Mouse (Mus musculus): ENCODE results near the gene Pcyt1b.

The Pcyt1b gene

DNA sequence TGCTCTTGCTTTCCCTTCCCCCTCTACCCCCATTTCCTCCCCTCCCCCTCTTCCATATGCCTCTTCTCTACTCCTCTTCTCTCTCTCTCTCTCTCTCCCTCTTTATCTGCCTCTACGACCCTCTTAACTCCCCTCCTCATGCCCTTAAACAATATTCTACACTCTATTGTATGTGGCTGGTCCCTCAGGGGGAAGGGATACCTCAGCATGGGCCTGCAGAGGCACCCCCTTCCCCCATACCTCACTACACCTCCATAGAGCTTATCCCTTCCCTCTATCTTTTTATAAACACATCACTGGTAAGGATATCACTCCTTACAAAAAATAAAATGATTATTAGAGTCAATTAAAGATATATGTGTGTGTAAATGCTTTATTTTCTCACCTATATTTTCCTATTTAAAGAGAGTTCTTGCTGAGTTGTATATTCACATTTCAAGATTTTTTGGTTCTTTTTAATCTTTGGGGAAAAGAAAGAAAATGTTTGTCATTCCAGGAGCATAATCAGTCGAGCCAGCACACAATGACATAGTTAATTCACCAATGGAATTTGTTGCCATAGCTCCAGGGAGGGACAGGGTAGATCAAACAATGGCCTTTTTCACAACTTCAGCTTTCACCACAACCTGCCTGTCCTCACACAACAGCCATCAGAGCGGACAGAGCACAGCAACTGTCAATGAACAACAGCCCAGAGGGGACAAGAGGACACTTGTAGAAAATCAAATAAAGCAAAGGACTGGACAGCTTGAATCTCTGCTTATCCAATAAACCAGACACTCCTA, at the start of gene Pcyt1b:
Pcyt1b (plus strand) TSS at position 646 of the 785 bp plus-strand sequence.
- DNase-seq (ENCODE audit: low spot score in 2 of 2): no peak

DNA sequence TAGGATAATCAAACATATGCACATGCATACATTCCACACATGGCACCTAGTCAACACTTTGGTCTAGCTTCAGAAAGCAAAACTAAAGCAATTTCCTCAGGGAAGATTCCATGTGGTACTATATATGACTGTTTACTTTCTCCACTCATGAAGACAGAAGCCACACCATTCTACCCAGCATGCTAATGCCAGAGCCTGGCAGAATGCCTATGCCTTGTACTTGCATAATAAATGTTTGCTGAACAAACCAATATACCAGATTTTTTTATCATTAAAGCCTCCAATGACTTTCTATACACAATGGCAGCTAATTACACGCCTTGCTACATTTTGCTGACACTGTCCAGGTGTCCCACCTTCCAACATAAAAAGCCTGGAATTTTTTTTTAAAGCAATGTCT, 24.4 kb upstream of the Pcyt1b start:
- DNase-seq (ENCODE audit: low spot score in 2 of 2): no peak

DNA sequence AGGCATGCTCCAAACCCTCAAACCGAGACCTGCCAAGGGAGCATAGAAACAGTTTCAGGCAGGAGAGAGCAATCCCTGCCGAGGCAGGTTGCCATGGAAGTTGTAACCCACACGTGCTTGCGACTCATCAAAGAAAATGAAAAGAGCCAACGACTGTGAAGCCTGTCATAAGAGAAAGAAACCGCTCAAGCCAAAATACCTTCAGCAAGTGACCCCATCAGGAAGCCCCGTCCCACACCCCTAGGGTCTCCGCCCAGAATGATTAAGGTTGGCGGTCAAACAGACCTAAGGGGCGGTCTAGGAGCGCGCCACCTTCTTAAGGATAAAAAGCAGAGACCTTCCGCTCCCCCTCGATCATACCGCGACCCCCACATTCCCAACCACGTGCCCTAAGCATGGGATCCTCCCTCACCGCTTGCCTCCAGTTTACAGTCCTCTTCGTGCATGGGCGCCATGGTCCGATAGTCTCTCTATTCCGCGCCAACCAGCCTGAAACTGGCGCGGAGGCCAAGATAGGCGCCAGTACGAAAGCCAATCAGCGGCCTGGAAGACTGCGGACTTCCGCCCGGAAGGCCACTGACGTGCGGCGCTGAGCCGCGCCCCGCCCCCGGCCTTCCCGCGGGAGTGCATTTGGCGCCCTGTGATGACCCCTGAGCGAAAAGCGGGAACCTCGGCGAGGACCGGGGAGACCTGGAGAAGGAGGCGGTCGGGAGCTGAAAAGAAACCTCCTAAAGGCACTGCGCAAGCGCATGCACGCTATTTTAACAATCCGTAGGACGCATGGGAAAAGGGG, 22.8 kb upstream of the Pcyt1b start, which contains the start of gene Pola1:
Pola1 (minus strand) TSS at position 499 of the 793 bp plus-strand sequence.
- peak; percentile 74 to 75 for DNase-seq (ENCODE audit: low spot score in 2 of 2)

DNA sequence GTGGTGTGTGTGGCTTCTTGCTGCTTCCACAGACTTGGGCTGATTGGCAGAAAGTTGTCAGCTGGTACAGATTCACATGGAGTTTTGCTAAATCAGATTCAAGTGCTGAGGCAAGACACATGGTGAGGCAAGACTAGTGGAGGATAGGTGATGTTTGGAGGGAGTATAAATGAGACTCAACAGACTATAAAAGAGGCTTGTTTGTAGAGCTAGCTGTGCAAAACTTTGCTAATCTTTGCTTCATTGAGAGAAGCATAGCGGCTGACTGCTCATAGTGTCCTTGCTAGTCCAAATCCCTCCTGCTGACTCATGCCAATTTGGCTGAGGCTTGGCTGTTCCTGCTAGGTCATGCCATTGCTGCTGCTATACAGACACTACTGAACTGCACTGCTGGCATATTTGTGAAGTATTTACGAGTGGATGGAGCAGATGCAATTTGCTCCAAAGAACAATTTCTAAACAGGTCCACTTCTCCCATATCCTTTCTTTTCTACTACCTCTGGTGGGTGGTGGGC, 19.7 kb upstream of the Pcyt1b start:
- DNase-seq (ENCODE audit: low spot score in 2 of 2): no peak

DNA sequence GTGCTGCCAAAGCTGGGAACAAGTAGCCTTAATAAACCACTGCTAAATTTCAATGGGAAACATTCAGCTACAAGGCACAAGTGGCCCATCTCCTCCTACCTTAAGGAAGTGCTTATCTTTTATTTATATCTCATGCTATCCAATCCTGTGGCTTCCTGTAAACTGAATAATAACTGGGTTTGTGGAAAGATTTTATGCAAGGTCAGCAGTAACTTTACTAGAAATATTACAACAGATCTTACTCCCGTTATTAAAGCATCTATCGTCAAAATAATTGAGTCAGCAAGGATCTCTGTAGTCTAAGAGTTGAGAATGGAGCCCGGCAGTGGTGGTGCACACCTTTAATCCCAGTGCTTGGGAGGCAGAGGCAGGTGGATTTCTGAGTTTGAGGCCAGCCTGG, 11.1 kb upstream of the Pcyt1b start:
- no peak for DNase-seq (ENCODE audit: low spot score in 2 of 2)

DNA sequence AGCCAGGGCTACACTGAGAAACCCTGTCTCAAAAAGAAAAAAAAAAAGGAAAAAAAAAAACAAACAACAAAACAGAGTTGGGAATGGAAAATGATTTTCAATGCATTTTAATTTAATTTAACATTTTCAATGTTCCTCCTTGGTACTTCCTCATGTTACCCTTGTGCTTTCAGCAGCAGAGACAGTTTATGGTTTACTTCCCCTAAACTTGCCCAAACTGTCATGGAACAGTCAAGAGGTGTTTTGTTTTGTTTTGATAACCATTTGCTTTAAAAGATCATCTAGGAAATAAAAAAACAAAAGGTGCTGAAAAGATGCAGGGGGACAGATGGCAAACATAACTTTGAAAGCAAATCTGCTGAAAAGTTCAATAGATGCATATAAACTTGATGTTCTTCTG, 10.6 kb upstream of the Pcyt1b start:
- no peak for DNase-seq (ENCODE audit: low spot score in 2 of 2)

DNA sequence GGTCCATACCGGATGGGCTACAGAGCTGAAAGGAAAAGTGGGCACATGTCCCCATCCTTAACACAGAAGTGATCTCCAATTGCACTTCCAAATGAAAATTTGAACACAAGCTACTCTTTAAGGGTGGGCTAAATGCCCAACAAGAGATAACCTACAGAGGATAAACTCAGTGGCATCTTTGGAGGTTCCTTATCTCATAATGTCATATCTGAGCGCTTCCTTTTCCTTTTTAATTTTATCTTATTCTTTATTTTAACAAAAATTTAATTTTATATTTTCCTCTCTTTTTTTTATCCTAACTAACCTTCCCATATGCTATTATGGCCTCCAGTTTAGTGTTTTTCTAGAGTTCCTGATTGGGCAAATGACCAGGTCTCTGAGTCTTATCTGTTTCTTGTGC, 3.9 kb upstream of the Pcyt1b start:
- DNase-seq (ENCODE audit: low spot score in 2 of 2): no peak

DNA sequence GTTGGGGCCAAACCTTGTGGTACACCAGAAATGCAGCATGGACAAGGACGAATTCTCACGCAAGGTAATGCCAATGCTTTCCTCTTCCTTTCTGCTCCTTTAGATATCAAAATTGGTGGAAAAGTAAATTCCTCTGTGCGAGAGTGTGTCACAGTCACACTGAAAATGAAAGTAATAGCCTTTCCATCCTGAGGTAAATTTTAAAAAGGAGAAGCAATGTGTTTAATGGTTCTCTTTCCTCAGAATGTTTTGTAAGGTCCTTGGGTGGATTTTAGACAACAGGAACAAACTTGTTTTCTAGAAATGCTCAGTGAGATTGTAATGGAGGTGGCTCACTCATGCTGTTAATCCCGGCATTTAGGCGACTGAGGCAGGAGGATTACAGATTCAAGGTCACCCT, 490 bp downstream of the Pcyt1b start:
- DNase-seq (ENCODE audit: low spot score in 2 of 2): no peak

DNA sequence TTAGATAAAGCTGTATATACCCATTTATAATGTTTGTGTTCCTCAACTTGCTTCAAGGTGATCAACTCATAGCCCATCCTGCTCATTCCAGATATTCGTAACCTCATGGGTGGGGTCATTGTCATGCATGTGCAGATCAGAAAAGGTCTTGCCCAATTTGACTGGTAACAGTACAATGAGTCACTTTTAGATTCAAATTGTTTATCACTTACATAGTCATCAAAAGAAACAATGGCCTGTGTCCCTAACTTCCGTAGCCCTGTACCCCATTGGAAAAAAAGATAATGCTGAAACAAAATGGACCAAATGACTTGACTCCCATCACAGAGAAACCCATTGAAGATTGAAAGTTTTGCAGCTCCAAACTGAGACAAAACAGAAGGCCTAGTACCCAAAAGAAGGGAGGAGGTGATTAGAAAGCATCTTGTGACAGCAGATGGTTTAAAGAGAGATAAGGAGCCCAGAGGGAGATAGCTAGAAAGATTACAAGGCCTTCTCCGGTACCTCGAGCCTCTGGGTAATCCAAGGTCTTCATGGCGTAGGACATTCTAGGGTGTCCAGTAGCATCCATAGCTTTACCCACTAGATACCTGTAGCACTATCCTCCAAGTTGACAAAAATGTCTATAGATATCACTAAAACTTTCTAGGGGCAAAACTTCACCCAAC, 9.4 kb downstream of the Pcyt1b start:
- DNase-seq (ENCODE audit: low spot score in 2 of 2): no peak

DNA sequence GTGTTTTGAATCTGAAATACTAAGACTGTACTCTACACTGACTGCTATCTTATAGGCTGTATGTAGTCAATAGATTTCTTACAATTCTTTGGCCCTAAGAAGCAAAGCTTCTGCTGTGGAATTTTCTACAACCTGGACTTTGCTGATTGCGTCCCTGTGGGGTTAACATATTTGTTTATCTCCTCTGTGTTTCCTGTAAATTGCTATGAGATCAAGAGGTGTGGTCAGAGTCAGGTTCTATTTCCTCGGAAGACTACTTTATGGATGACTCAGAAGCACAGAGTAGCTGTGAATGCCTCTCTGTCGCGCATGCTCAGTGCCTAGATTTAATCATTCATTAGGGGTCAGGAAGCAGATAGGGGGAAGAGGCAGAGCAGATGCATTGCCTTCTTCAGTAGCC, 10.1 kb downstream of the Pcyt1b start:
- DNase-seq (ENCODE audit: low spot score in 2 of 2): no peak

DNA sequence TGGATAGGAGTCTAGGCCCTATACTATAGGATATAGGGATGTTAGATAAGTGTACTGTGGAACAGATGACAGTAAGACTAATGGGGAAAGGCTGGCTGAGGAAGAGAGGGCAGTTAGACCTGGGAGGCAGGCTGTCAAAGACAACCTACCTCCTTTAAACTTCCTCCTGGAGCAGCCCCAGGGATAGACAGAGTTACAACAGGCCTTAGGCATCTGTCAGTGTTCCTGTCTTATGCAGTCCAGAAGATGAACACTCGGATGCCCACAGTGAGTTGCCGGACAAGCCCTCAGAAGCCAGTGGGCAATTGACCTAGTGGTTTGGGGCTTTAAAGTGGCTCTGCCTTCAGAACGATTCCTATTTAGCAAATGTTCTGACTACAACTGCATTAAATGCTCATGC, 19.8 kb downstream of the Pcyt1b start:
- no peak for DNase-seq (ENCODE audit: low spot score in 2 of 2)

DNA sequence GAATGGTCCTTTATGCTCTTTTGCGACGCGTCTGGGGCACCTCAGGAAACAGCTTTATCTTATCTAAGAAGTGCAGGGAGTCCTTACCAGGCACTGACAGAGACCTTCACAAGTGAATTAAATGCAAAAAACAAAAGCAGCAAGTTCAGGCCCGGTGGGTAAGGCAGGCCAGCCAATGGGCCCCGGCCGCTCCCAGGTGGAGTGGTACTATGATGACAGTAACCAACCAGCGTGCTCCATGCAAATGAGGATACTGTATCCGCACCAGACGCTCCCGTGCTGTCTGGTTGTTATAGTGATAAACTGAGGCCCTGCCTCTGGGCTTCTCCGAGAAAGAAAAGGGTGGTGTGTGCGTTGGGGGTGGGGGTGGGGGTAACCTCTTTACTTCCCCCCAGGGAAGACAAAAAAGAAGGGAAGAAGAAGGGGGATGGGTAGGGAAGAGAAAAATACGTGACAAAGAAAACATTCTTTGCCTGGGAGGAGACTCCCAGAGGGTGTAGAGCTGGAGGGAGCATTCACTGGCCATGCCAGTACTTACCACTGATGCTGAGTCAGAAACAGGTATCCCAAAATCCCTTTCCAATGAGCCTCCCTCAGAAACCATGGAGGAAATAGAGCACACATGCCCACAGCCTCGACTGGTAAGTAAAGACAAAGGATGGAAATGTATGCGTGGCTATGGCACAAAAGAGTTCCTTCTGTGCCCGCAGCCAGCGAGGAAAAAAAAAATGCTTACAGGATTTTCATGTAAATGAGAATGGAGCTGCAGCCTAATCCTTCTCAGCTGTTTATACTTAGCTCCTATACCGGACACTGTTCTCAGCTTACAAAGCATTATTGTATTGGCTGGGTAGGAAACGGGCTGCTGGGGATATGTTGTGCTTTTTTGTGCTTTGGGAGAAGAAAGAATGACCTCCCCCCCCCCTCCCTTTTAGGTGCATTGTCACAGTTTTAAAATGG, 20.5 kb downstream of the Pcyt1b start:
- DNase-seq (ENCODE audit: low spot score in 2 of 2): peak; percentile 60 to 62

DNA sequence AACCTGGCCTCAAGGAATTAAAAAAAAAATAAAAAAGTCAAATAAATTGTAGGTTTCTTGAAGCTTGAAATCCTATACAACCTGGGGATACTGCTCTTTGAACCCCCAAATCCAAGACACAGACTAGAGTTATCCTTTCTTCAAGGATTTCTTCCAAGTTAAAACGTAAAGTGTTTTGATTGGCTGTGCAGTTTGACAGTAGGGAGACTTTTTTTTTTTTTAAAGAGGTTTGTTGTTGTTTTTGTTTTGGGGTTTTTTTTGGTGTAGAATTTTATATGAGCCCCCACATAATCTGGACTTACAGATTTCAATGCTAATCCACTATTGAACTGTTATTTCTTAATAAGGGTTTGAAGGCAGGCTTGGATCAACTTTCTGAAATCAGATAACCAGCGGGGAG, 21.6 kb downstream of the Pcyt1b start:
- no peak for DNase-seq (ENCODE audit: low spot score in 2 of 2)

DNA sequence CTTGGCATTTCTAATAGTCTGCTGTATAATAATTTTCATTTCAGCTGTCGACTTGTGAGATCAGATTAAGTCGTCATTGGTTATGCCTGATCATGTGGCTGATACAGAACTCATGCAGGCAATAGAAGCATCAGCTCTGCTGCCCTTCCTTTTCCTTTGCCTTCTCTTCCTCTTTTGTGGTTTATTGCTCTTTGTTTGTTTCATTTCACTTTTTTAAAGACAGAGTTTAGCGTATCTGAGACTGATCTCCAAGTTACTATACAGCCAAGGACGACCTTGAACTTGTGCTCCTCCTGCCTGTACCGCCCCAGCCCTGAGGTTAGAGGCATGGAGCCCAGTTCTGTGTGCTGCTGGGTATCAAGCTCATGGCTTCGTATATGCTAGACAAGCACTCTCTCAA, 34.6 kb downstream of the Pcyt1b start:
- no peak for DNase-seq (ENCODE audit: low spot score in 2 of 2)

DNA sequence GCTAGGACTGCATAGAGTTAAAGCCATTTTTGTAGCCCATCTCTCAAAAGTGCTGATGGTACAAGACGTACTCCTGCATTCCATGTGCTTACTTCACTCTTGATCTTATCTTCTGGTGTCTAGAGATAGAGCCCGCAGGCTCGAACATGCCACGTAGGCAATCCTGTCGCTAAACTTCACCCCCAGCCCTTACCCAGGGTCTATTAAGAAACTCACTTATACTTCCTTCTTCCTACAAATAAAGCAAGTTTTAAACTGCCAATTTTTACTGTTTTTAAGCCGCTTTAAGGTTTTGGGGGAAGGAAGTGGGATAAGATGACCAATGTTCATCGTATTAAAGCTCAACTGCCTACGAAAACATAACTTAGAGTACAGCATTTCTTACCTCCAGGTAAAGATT, 36.0 kb downstream of the Pcyt1b start:
- DNase-seq (ENCODE audit: low spot score in 2 of 2): no peak

DNA sequence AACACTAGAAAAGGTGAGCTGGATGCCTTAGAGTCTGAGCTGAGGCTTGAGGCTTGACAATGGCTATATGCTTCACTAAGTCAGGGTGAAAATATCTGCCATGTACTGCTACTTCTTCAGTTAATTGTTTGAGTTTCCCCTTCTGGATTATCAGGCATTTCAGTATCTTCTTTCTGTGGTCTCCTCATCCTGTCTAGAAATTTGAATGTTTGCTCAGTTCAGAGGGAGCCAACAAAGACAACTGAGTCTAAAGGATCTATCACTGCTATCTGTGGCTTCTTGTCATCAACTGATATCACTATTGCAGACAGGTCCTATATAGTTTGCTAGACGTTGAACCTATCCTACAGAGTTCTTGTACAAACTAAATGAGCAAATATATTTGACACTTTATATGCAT, 42.9 kb downstream of the Pcyt1b start:
- no peak for DNase-seq (ENCODE audit: low spot score in 2 of 2)

DNA sequence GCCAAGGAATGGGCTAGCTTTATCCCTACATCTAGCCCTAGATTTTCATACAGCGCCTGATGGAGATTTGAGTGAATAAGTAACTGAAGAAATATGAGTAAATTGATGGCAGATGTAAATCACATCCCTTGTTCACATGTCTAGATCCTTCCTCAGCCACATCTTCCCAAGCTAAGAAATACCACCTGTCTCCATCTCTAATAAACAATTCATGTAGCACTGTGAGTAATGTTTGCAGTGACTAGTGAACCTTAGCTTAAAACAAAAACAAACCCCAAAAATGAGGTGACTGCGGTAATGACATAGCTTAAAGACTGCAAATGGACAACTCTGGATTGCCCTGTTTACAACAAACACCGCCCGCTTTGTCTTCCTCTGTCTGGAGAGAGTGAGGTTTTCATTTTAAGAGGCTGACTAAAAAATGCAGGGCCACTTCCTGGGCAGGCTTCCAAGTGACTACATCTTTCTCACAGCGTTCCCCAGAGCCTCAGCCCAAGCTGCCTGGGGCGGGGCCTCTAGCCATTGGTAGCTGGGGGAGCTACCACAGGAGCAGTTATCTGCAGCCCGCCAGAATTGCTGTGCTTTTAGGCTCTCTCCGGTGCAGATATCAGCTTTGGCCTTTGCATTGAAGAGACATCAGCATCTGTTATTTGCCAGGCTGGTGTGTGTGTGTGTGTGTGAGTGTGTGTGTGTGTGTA, 46.0 kb downstream of the Pcyt1b start:
- DNase-seq (ENCODE audit: low spot score in 2 of 2): peak; percentile 46 to 52

DNA sequence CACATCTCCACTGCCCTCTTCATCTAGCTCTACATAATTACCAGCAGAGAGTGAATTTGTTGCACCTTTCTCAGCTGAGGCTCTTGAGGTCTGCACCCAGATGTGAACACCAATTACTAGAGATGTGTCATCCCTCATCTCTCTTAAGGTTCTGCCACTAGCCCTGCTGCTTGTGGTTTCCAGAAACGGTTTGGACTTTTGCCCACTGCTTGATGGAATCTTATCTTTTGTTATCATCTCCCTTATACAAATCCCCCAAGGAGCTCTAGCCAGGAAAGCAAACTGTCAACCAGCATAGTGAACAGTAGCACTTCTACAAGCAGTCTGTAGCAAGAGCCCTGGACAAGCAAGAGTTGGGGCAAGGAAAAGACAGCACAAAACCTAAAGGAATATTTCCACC, 57.9 kb downstream of the Pcyt1b start:
- DNase-seq (ENCODE audit: low spot score in 2 of 2): no peak

DNA sequence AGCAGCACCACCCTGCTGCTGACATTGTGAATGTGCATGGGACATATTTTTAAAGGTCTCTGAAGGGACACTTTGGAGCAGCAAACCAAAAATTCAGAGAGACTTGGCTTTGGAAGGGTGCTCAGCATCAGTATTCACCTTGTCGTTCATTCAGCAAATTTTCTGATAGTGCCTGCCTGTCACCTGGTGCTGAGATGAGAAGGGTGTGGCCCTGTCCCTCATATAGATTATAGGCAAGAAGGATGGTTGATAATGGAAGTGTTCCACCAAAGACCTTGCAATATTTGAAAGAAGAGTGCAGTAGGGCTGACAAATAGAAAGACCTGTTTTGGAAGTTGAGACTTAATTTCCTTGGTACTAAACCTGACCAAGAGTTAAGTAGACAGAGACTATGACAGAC, 74.9 kb downstream of the Pcyt1b start:
- DNase-seq (ENCODE audit: low spot score in 2 of 2): no peak

DNA sequence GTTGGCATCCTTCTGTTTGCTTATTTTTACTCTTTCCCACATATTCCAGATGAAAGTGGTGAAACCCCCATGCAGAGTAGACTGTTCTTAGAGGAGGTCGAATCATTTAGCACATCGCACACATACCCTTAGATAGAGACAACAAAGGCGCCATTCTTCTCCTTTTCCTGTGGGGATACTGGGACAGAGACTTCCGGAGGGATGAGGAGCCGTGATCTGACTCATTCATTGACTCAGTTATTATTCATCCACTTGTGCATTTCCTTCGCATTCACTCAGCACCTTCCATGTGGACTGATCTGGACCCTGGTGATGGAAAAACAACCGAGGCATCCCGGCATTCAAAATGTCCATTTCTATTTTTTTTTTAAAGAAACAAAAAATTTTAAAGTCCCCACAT, 76.2 kb downstream of the Pcyt1b start:
- DNase-seq (ENCODE audit: low spot score in 2 of 2): no peak

DNA sequence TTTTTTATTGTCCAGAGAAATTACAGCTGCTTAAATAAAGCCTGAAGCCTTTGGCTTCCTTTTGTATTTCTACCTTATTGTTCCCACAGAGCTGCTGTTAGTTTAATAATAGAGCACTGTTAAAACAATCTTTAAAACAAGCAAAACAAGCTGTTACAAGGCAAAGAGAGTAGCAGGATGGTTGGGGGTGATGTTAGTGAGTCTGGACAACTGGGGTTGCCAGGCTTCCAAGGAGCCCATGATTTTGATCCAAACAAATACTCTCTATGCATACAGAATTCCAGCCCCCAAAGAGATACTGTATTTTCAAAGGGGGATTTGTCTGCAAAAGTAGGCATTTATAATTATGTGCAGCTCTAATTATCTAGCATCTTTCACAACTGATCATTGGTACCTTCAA, 77.7 kb downstream of the Pcyt1b start:
- DNase-seq (ENCODE audit: low spot score in 2 of 2): no peak
